Mouse (Mus musculus) gastrocnemius, postnatal 36 days (tissue): ENCODE results near the gene Cdyl2. TPM values are rescaled to one million over a fixed set of nuclear protein-coding genes. Genes with fewer than 3 reads are reported as not detected.

ENCODE experiments used
- DNase-seq, 2 experiments: peaks; one replicate each; pipeline ENCODE4 v3.0.0; 2022
- intact Hi-C: fragments of 180-260 bp; cut with DNase I; formaldehyde crosslinking; loops from one replicate; pipeline ENCODE4 v1.15.1; 2025
- long read RNA-seq, 2 experiments: library from polyadenylated mRNA; stranded (forward); transcript quantifications; one replicate each; pipeline ENCODE4 v2.0.0; 2021
- total RNA-seq, 2 experiments: library from RNA; stranded (reverse); gene quantifications; 2 replicates each; pipeline ENCODE4 v1.2.3; 2021

Cdyl2 gene
- 1 to 10 TPM; 2.1 to 2.8 TPM for total RNA-seq
- long read RNA-seq, experiment 1 = 0 reads
- long read RNA-seq, experiment 2 = 0 reads

GRCm38 (mm10) chr8:116732684-116733647, at the start of gene Cdyl2:
Cdyl2 (minus strand) TSS chr8:116732991.
- peak; percentile 58 to 72 for DNase-seq
- intact Hi-C loops = no loop called here

DNA sequence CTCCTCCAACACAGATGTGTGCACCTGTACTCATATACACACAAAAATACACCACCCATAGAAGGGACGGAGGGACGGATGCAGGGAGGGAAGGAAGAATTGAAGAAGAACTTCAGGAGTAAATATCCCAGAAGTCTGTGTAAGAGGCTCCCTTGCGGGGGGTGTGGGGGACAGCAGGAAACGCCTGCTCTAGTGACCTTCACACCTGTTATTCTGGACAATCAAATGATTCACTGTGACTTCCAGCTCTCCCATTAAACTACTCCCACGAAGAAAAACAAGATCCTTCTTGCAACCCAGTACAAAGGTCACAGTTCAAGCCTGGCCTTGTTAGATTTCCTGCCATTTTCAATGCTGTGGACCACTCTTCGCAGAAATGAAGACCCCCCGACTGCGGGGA, 47.8 kb upstream of the Cdyl2 start:
- intact Hi-C loops = no loop called here

DNA sequence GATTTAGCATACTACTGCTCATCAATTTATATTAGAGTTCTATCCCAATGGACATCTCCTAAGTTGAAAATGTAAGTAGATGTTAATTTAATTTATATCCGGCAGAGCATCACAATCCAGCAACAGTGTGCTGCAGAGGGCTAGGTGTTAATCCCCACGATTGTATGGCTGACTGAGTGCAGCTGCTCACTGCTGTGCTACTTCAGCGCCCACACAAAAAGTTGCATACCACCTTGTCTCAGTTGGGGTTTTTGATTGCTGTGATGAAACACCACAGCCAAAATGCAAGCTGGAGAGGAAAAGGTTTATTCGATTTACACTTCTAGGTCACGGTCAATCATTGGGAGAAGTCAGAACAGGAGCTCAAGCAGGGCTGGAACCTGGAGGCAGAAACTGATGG, 41.4 kb upstream of the Cdyl2 start:
- no peak for DNase-seq
- intact Hi-C loops = loop anchor here (5.0 kb wide), 1 partner anchor 93 kb away; no protein-coding TSS in a partner anchor

More for the DNA sequence above, 47.8 kb upstream of the Cdyl2 start:
- DNase-seq = no peak

- intact Hi-C loops = loop anchor here (5.0 kb wide), 1 partner anchor 95 kb away; no protein-coding TSS in a partner anchor
- DNase-seq = no peak
Observed at GRCm38 (mm10) chr8:116772727-116773126, 39.9 kb upstream of the Cdyl2 start.

- intact Hi-C loops = loop anchor here (5.0 kb wide), 1 partner anchor 95 kb away; no protein-coding TSS in a partner anchor
Observed at GRCm38 (mm10) chr8:116771797-116772343, 39.1 kb upstream of the Cdyl2 start.

GRCm38 (mm10) chr8:116770756-116771155, 38.0 kb upstream of the Cdyl2 start:
- intact Hi-C loops = loop anchor here (5.0 kb wide), 1 partner anchor 97 kb away; no protein-coding TSS in a partner anchor
- DNase-seq = no peak

More at GRCm38 (mm10) chr8:116771797-116772343, 39.1 kb upstream of the Cdyl2 start:
- DNase-seq = no peak

DNA sequence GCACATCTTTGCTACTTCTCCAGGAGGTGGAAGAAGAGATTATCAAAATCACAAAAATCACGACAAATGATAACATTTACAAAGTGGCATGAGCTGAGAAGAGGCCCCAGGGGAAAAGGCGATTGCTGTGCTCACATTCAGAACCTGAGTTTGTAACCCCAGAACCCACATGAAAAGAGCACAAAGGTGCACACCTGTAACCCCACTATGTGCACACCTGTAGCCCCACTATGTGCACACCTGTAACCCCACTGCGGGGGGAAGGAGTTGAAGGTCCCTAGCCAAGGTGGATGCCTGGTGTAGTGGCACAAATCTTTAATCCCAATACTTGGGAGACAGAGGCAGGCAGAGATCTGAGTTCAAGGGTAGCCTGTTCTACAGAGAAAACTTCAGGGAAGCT, 23.4 kb upstream of the Cdyl2 start:
- intact Hi-C loops = no loop called here
- DNase-seq = no peak

GRCm38 (mm10) chr8:116755557-116755956, 22.8 kb upstream of the Cdyl2 start:
- peak; percentile 15 to 20 for DNase-seq
- intact Hi-C loops = loop anchor here (1.0 kb wide), 1 partner anchor 275 kb away; no protein-coding TSS in a partner anchor

DNA sequence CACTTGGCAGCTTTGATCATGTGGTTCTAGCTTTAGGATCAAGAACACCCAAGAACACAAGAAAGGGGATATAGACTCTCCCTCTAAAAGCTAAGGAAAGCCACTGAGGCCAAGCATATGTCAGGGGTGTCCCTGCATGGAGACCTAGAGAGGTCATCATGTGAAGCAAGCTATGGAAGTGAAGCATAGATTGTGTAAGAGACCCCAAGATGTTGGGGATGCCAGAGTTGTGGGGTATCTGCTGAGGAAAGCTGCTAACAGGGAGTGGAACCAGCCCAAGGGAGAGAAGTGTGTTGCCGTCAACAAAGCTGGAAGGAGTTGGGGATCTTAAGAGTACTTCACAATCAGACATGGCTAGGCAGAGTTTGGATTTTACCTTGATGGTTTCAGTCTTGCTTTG, 7.9 kb upstream of the Cdyl2 start:
- intact Hi-C loops = no loop called here
- no peak for DNase-seq

GRCm38 (mm10) chr8:116735306-116735705, 2.5 kb upstream of the Cdyl2 start:
- DNase-seq = no peak
- intact Hi-C loops = no loop called here

DNA sequence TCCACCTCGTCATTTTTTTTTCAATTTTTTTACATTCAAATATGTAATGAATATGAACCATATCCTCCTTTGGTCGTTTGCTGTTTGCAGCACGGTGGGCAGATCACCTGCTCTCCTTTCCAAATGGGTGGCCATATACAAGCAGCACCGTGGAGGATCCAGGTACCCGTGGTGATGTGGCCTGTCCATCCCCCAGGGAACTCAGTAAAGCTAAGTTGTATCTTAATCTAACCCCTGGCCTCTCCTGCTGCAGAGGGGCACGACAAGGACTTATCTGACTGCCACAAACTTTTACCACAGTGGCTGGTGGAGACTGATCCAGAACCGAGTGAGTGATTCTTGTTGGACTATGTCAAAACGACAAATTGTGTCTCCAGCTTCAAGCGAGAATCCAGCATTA, 1.4 kb upstream of the Cdyl2 start:
- intact Hi-C loops = no loop called here
- no peak for DNase-seq

GRCm38 (mm10) chr8:116733648-116734014, 840 bp upstream of the Cdyl2 start:
- intact Hi-C loops = no loop called here
- no peak for DNase-seq

GRCm38 (mm10) chr8:116731976-116732683, 661 bp downstream of the Cdyl2 start:
- no peak for DNase-seq
- intact Hi-C loops = no loop called here

- no peak for DNase-seq
- intact Hi-C loops = no loop called here
Observed at GRCm38 (mm10) chr8:116721451-116721850, 11.3 kb downstream of the Cdyl2 start.

DNA sequence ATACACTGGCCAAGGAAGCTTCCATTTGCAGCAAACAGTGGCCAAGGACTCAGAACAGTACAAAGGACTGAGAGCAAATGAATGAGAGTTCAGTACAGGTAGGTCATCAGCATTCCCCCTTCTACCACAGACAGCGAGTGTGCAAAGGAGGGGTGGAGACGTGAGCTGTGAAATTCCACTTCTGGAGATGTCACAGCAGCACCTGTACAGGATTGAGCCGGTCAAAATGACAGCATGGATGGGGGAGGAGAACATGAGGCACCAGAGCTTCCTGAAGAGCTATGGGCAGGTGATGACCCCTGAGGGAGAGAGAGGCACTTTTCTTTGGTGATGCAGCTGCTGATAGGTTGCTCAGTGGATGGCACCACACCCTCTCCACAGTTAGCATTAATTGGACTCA, 25.3 kb downstream of the Cdyl2 start:
- intact Hi-C loops = no loop called here
- no peak for DNase-seq

GRCm38 (mm10) chr8:116702501-116702900, 30.3 kb downstream of the Cdyl2 start:
- DNase-seq = no peak
- intact Hi-C loops = no loop called here

- intact Hi-C loops = no loop called here
Observed at GRCm38 (mm10) chr8:116692931-116693330, 39.9 kb downstream of the Cdyl2 start.

GRCm38 (mm10) chr8:116689741-116690140, 43.0 kb downstream of the Cdyl2 start:
- DNase-seq = no peak
- intact Hi-C loops = no loop called here

More at GRCm38 (mm10) chr8:116692931-116693330, 39.9 kb downstream of the Cdyl2 start:
- DNase-seq = no peak

- intact Hi-C loops = no loop called here
- DNase-seq = no peak
Observed at GRCm38 (mm10) chr8:116676174-116676573, 56.6 kb downstream of the Cdyl2 start.

DNA sequence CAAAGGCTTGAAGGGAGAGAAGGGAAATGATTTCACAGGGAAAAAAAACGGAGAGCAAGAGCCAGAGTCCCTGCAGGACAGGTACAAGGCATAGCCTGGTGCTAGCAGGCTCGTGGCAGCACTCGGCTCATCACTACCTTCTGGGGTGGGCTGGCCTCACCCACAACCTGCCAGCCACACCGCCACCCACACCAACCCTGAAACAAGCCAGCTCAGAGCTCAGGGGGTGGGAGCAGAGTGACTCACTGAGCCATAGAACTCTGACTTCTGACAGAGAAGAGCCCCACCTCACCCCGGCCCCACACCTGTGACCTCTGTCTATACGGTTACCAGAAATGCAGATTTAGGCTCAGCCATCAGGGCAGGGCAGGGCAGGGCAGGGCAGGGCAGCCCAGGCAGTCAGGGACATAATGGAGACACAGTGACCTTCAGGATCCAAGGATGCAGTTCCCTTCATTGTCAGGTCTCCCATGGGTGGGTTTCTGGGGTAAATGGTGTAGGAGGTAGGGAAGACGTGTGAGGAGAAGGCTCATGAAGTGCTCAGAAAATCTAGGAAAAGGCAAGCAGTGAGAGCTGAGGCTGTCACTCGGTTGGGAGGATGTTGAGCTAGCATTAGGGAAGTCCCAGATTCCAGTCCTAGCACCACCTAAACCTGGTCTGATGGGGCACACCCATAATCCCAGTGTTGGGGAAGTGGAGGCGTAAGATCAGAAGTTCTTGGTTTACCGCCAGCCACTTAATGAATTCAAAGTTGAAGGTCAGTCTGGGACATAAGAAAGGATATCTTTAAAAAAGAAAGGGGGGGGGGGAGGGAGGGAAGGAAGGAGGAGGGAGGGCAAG, 58.6 kb downstream of the Cdyl2 start:
- DNase-seq = no peak
- intact Hi-C loops = no loop called here
